Mouse (Mus musculus): Measurements from ENCODE around the gene Ttll11.

GRCm38 (mm10) chr2:35703241-35703640 lies 276.5 kb downstream of the Ttll11 start:
- no peak for TF ChIP-seq CTCF (IDR thresholded peaks at IDR 0.05; ENCODE audit: control insufficient read depth, insufficient read depth, insufficient replicate concordance, low read depth, low read length)
- no peak for TF ChIP-seq POLR2A (IDR thresholded peaks at IDR 0.05; ENCODE audit: control insufficient read depth, low read depth, low read length)

Data from testis, adult 2 months (tissue).